Mouse (Mus musculus) skeletal muscle tissue, adult 2 months (tissue): Measurements from ENCODE around the gene Ube2l6.
"Not testable (repeated sequence)": the region's sequence is repeated elsewhere in the genome, so short reads cannot be mapped to it uniquely, and the experiment has no call there.

ENCODE experiments used
- DNase-seq: peaks from one replicate; pipeline ENCODE4 v3.0.0-alpha.2; 2012; ENCODE audit warnings: low read depth, low spot score

The Ube2l6 gene

DNA sequence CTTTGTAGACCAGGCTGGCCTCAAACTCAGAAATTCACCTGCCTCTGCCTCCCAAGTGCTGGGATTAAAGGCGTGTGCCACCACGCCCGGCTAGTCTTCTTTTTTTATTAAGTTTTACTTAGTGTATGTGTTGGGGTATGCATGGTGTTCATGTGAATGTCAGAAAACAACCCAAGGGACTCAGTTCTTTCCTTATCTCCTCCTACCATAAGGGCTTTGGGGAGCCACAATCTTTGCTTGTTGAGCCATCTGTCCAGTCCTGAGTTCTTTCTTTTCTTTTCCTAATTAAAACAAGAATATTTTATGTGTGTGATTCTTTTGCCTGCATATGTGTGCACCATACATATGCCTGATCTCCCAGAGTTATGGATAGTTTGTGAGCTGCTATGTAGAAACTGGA, 5.5 kb upstream of the Ube2l6 start:
- DNase-seq, result no peak

DNA sequence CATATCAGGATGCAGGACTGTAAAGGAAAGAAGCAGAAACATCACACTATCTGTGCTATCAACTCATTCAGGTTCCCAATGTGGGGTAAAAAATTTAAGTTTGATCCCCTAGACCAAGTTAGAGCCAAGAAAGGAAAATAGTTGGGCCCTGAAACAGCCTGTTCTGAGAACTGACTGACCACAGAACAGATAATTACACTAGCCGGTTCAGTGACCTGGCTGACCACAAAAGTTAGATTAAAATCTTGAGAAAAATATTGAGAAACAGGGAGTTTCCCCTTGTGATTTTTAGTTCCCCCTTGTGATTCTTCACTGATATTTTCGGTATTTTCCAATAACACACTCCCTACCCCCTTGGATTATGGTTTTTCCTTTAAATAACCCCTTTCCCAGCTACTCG, 4.8 kb upstream of the Ube2l6 start:
- no peak for DNase-seq

DNA sequence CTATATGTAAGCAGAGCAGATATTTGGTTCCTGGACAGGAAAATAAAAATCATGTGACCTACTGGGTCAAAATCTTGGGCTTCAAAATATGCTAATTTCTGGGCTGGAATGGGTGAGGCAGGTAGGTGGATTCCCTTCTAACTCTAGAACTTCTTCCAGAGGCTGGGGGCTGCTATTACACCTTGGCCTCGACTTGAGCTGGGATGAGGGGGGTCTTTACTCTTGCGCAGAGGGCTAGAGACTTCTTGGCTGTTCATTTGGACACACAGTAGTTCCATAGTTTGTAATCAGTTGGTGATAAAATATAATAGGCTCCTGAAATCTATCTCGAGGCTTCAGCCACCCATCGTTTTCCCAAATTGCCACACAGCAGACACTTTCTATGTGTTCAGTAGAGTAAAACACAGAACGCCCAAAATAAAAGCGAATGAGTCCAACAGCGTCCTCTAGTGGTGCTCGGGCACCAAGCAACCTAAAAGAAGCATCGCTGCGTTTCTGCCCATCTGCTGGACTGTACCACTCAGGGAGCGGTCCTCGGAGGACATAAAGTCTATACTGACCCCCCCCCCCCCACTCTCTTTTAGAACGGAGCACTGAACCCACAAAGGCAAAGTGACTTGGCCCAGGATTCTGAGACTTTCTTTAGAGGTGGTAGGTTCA, 665 bp upstream of the Ube2l6 start:
- DNase-seq, result peak; percentile 72

DNA sequence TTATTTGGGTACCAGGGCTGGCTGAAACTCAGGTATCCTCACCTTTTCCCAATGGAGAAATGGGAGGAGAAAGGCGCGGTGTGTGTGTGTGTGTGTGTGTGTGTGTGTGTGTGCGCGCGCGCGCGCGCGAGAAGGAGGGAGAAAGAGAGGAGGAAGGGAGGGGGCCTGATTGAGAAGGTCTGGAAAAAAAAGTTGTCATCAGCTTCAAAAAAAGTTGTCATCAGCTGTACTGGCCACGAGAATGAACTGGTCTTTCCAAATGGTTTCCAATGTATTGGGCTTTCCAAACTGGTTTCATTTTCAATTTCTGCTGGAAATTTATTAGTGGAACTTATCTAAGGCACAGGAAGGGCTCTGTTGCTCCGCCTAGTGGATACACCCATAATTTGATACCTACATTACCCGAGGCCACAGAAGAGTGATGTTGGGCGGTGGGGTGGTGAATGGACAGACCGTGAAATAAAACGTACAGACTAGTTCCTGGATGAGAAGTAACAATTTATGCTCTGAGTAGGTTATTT, 473 bp downstream of the Ube2l6 start:
- DNase-seq, result peak; percentile 64

DNA sequence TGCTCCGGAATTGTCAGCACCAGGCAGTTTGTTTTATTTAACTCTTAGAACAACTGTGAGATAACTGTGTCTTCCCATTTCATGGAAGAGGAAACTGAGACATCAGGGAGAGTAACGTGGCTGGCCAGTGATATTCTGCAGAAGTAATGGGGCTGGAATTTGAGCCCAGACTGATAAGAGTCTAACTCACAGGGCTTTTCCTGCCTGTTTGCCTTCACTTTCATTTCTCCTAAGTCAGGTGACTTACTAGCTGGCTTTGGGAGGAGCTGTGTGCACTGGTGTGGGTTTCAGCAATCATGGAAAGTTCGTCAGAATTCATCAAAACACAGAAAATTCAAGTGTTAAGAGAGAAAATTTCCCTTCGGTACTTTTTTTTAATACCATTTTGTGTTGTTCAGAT, 1.7 kb downstream of the Ube2l6 start:
- DNase-seq, result no peak

DNA sequence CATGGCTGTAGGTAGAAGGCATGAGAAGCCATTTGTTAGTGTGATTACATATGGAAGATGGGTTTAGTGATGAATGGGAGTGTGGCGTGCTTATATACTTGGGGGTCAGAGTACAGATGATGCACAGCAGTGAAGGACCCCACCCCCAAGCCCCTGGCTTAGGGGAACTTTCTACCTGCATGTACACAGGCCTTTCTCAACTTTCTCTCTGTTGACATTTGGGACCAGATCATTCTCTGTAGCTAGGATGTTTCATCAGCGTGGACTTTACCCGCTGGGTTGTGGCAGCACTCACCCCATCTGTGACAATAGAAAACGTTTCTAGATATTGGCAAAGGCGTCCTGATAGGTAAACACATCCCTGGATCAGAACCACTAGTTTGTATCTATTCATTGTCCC, 2.6 kb downstream of the Ube2l6 start:
- not testable (repeated sequence) for DNase-seq

DNA sequence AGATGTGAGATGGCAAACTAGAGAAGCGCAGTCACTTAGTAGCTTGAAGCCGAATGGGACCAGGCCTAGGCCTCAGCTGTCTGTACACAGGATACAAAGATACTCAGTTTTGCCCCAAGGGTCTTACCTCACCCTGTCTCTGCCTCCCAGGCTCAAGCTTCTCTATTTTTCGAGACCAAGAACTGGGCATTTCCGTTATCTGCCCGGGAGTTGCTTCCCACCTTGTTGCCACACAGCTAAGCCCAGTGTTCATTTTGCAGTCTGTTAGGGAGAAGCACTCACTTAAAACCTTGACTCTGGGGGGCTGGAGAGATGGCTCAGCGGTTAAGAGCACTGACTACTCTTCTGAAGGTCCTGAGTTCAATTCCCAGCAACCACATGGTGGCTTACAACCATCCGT, 5.3 kb downstream of the Ube2l6 start:
- no peak for DNase-seq

DNA sequence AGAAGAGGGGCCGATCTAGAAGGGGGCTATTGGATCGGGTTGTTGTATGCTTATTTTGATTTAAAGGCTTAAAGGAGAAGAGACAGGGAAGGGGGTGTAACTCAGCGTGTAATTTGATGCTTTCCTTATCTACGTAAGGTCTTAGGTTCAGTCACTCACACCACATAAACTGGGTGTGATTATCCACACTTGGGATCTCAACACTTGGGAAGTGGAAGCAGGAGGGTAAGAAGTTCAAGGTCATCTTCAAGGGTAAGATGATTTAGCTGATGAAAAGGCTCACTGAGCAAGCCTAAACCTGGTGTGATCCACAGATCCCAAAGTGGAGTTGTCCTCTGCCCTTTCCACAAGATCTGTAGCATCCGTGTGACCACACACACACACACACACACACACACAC, 7.9 kb downstream of the Ube2l6 start:
- no peak for DNase-seq

DNA sequence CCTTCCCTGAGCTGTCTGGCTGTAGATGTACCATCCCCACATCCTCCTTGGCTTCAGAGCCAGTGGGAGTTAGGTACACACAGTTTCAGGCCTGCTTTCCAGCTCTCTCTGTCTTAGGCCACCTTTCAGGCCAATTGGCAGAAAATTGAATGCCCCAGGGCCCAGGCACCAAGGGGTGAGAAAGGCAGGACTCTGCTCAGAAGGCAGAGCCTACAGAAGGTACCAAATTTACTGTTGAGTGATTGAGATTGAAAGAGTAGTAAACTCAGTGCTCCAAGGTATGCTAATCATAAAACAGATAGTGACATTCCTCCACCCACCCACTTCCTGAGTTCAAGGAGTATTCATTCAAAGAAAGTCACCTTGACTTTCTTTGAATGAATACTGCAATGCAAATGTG, 10.7 kb downstream of the Ube2l6 start:
- DNase-seq, result no peak

DNA sequence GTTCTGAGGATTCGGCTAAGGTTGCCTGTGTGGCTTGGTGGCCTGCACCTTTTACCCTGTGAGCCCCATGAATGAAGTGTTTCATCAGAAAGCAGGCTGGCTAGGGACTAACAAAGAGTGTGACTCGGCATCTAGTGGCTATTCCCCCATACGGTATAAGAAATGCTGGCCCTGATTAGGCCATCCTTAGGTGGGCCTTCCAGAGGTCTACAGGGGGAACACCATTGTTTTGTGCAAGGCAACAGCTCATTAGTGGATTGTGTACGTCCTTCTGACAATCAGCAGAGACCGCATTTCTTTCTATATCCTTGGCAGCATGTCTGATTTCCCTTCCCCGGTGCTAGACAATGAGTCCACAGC, 11.9 kb downstream of the Ube2l6 start:
- DNase-seq, result no peak

DNA sequence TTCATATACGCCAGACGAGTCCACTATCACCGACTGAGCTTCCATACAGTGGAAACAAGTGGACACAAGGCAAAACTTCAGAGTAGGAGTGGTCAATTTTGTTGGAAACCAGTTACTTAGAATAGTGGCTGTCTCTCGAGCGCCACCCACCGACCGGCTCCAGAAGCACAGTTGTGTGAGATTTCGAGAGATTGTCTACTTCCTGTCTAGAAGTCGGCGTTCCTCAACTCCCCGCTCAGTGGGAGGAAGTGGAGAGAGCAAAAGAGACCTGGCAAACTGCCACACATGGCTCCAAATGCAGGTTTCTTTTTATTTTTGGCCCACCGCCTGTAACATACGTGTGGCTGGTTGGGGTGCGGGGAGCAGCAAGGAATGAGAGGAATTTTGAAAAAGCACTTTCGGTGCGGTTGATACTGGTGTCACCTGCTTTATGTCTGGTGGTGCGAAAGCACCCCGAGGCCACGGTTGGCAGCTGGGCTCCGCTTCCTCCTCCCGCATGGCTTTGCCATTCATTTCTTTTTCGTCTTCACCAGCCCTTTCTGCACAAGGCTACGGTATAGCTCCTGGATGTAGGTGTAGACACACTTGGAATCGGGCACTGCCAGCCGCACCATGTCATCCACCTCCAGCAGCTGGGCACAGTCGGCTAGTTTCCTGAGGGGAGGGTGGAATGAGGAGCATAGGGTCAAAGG, 12.4 kb downstream of the Ube2l6 start:
- DNase-seq, result peak; percentile 81

DNA sequence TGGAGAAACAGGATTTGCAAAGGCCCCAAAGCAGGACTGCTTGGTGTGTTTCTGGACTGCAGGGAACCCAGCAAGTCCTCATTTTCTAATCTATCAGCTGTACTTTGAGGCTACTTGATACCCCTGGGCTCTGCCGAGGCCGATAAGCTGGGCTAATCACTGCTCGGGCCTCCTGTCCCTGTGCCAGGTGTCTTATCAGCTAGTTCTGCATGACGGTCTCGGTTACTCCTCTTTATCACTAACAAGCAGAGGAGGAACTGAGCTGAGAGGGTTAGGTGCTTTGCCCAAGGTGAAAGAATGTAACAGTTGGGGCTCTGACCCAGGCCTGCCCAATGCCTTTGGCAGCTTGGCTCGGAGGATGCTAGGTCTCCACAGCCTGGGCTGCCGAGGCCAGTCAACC, 13.3 kb downstream of the Ube2l6 start:
- peak; percentile 44 for DNase-seq

DNA sequence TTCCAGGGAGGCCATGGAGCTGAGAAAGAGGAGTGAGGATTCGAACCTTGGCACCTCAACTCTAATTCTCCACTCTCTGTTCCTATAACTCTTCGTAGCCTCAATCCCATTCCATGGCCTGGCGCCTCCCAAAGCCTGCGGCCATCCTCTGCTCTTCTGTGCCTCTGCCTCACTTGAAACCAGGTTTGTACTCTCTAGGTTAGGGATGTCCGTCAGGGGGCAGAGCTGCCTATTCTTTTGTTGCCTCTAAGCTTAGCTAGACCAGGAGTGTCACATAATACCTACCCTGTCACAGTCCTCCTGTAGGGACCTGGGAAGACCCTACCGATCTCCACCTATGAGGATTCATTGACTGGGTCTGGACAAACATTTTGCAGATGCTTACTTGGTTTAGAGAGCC, 14.0 kb downstream of the Ube2l6 start:
- DNase-seq, result no peak

DNA sequence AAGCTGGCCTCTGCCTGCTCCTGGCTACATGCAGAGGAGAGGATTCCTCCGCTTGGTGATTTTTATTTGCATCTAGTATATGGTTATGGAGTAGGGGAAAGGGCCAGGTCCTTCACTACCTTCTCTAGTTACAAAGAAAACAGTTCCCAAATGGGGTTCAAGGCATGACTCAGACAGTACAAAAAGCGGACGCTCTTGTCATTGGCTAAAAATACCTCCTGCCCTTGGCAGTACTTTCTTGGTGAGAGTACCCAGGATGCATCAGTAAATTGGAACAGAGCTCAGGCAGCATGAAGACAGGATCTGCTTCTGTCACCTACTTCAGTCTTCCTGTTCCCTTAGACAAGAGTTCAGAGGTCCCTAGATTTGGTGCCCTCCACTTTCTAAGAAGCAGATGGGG, 21.2 kb downstream of the Ube2l6 start:
- DNase-seq, result peak; percentile 85

DNA sequence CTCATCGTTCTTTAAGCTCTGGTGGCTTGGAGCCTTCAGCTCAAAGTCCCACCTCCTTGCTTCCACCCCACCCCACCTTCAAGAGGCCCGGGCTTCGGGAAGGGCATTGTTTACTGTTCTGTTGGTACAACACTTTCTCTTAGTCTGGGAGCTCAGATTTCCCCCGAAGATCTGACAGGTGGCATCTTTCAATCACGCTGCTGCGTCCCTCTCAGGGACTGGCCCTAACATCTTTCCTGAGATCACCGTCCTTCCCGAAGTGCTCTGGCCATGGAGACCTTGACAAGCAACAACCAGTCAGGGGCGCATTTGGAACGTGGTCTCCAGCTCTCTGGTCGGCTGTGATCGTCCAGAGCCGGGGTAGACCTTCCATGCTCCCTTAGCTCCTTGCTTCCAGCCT, 23.9 kb downstream of the Ube2l6 start, which contains the start of gene Smtnl1:
TSS of gene Smtnl1 (minus strand) at position 101 of the 400 bp plus-strand sequence.
- DNase-seq, result no peak

DNA sequence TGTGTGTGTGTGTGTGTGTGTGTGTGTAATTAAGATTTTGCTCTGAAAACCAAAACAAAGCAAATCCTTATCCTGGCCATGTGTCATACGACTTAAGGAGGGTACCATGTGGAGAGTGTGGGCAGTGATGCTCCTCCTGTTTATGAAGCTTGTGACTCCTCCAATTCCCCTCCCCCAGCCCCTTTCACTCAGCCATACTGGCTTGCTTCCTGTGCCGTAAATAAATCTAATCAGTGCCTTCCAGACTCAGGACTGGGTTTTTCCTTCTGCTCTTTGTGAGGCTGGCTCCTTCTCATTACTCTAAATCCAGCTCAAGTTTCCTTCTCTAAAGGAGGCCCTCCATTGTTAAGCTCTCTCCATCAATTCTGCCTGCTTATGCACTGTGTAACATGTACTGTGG, 24.6 kb downstream of the Ube2l6 start:
- DNase-seq, result no peak

DNA sequence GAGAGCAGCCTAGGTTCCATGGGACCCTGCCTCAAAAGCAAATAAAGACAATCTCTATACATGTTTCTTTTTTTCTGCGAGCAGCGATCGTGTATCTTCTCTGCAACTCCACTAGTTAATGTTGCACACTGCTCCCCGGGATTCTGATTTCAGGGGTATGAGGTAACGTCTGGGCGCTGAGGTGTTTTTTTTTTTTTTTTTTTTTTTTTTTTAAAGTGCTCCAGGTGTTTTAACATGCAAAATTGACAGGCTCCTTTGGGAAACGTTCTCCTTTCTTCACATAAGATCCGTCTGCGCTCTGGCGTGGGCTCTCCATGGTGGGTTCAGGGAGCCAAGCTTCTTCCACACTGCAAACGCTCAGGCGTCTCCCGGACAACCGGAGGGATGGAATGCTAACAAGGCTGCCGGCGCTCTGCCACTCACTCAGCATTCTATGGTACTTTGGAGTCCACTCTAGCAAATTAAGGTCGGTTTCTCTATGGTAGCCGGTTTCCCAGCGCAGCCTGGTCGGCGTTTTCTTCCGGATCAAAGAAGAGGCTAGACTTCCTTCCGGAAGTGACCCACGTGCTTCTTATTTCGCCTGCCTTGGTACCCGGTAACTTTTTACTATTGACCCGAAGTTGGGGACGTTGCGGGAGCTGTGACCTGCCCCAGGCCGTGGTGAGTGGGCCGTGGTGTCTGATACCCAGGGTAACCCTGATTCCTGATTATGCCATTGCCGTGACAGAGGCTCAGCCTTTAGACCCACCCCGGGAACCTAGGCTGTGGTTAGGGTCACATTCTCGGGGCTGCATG, 28.1 kb downstream of the Ube2l6 start, which contains the start of gene Timm10:
TSS of gene Timm10 (plus strand) at position 510 of the 795 bp plus-strand sequence.
- peak; percentile 92 for DNase-seq

DNA sequence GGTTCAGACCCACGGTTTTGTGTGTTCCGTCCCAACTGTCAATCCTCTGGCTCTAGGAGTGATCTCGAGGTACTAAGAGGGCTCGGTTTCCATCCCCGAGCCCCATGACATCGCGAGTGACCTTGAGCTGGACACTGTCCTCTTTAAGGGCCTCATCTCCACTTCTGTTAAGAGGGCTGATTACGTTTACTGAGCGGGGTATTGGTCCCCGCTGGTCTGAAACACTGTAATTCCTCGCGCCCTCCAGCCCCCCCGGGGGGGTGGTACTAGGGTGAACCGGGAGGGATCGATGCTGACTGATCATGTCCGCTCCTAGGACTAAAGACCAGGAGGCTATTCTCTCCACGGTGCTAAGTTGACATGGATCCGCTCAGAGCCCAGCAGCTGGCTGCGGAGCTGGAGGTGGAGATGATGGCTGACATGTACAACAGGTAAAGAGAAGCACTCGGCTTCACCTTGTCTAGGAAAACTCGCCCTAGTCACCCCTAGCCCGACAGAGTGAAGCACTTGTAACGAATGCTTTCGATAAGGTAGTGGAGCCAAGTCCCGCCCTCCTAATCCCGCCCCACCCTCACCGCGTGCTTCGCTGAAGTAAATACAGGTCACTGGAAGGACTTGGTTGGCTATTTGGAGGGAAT, 28.8 kb downstream of the Ube2l6 start:
- DNase-seq, result no peak

DNA sequence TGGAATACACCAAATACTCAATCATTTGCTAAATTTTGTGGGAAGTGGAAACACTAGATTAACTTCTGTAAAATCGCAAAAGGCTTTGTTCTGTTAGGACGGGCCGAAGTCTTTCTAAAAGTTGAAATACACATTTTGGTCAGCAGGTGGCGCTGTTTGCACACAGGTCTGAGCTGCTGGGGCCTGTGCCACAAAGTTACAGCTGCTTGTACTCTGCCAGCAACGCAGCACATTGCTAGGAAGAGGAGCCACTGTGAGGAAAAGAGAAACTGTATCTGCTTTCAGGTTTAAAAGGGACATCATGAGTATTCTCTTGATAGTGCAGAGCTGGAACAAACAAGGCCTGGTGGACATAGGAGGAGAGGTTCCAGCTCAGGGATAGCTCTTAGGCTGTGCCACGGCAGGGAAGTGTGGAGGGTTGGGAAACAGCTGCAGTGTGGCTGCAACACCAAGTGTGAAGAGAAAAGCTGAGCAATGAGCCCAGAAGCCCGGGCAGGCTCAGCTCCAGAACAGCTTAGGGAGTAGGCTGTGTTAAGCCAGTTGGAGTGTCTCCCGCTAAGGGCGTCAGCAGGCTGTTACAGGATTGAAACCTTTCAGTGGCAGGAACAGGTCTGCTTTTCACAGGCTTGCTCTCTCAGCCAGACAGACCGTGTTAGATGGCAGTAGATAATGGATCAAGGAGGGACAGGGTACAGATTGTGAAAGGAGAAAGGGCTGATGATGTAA, 33.2 kb downstream of the Ube2l6 start:
- DNase-seq, result peak; percentile 92

DNA sequence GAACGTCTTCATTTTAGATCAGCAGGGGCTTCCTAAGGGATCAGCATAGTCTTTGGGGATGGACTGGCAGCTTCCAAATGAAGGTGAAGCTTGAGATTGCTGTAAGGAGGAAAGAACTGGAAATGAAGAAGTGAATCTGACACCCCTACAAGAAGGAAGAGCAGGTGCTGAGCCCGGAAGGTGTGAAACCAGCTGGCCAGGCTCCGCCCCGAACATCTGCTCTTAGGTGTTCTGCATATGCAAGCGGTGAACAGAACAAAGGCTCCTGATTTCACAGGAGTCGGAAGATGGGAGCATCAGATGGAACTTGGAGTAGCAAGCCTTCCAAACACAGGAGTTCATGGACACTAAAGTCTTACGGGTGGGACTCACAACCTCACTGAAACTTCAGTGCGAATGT, 38.5 kb downstream of the Ube2l6 start:
- DNase-seq, result no peak
